Mouse (Mus musculus) kidney, embryonic 16.5 days (tissue): ENCODE results near the gene Slc25a45. TPM values are rescaled to one million over a fixed set of nuclear protein-coding genes. Genes with fewer than 3 reads are reported as not detected.

Experiments used
- ATAC-seq: fragments of 200-750 bp; cut with Nextera tagmentation; 2 replicates; pipeline ENCODE4 v1.8.0; 2017; ENCODE audit warnings: moderate TSS enrichment; ENCODE audit not compliant: low FRiP score, low TSS enrichment
- H3K27ac ChIP-seq: fragments of 300-500 bp; sonication (generic); 2 replicates; pipeline ENCODE4 v1.5.1; 2014; ENCODE audit warnings: low read length
- H3K27me3 ChIP-seq: fragments of 300-500 bp; sonication (generic); 2 replicates; pipeline ENCODE4 v1.6.1; 2014; ENCODE audit warnings: low read length, control low read depth, mixed read lengths; ENCODE audit not compliant: insufficient read depth
- H3K36me3 ChIP-seq: fragments of 300-500 bp; sonication (generic); 2 replicates; pipeline ENCODE4 v1.6.1; 2014; ENCODE audit warnings: low read length, control low read depth, mixed read lengths; ENCODE audit not compliant: insufficient read depth
- H3K4me1 ChIP-seq: fragments of 300-500 bp; sonication (generic); 2 replicates; pipeline ENCODE4 v1.6.1; 2014; ENCODE audit warnings: low read length, control low read depth, mixed read lengths; ENCODE audit not compliant: insufficient read depth
- H3K4me2 ChIP-seq: fragments of 300-500 bp; sonication (generic); replicated peaks from 2 replicates; pipeline ENCODE4 v1.6.1; 2014; ENCODE audit warnings: low read depth, low read length
- H3K4me3 ChIP-seq: fragments of 300-500 bp; sonication (generic); 2 replicates; pipeline ENCODE4 v1.5.1; 2014; ENCODE audit warnings: mild to moderate bottlenecking, low read length
- H3K9ac ChIP-seq: fragments of 300-500 bp; sonication (generic); replicated peaks from 2 replicates; pipeline ENCODE4 v1.6.1; 2014; ENCODE audit warnings: low read length
- H3K9me3 ChIP-seq: fragments of 300-500 bp; sonication (generic); 2 replicates; pipeline ENCODE4 v1.6.1; 2016; ENCODE audit warnings: low read length, control low read depth
- WGBS: fragments of 180-500 bp; shearing (Covaris S2); extraction: QIAGEN DNeasy Blood & Tissue Kit; methylation state at CpG from one replicate; pipeline ENCODE4 v1.1.7; 2014; 5-methylcytosine and 5-hydroxymethylcytosine counted together
- polyA plus RNA-seq: library from polyadenylated mRNA; unstranded; fragments of >200 nt; fragmentation: Nextera tagmentation; extraction: Ambion mirVana; gene quantifications from 2 replicates; pipeline ENCODE4 v1.2.1, GENCODE M21; 2015

Slc25a45 gene
- polyA plus RNA-seq, 1 experiment from 2014 or later, result 15.7 TPM

- ATAC-seq, result peak; percentile 49; the same call in 1 of the 2 replicates
These were observed 43.2 kb upstream of the Slc25a45 start for GRCm38 (mm10) chr19:5834260-5834925.

GRCm38 (mm10) chr19:5835054-5835921 is 42.3 kb upstream of the Slc25a45 start:
- Histone ChIP-seq H3K36me3 (no peaks in the 10 kb centered on the region), H3K4me1 (peaks cover 4% of the 10 kb centered on the region), H3K4me3 (no peak overlapping the region), H3K9ac (no peak overlapping the region), H3K27me3 (no peaks in the 10 kb centered on the region), H3K9me3 (no peaks in the 10 kb centered on the region), H3K4me2 (no peak overlapping the region), H3K27ac (no peak overlapping the region)
- no peak for ATAC-seq
- 87% methylated on average over 10 of the region's 10 CpGs for WGBS

More at GRCm38 (mm10) chr19:5834260-5834925, 43.2 kb upstream of the Slc25a45 start:
- Histone ChIP-seq H3K27ac (peak overlapping the region; percentile 31; the same call in 1 of the 2 replicates), H3K4me1 (peaks cover 4% of the 10 kb centered on the region), H3K9me3 (no peaks in the 10 kb centered on the region), H3K27me3 (no peaks in the 10 kb centered on the region), H3K9ac (no peak overlapping the region), H3K4me2 (no peak overlapping the region), H3K36me3 (no peaks in the 10 kb centered on the region), H3K4me3 (no peak overlapping the region)
- WGBS, result 54% methylated on average over 12 of the region's 12 CpGs

- H3K36me3 ChIP-seq, result no peaks in the 10 kb centered on the region
- H3K4me2 ChIP-seq, result no peak overlapping the region
- no peaks in the 10 kb centered on the region for H3K9me3 ChIP-seq
- 84% methylated on average over 8 of the region's 8 CpGs for WGBS
- no peak overlapping the region for H3K27ac ChIP-seq
- no peaks in the 10 kb centered on the region for H3K27me3 ChIP-seq
- no peak overlapping the region for H3K9ac ChIP-seq
- ATAC-seq, result no peak
- H3K4me1 ChIP-seq, result peaks cover 7% of the 10 kb centered on the region
- no peak overlapping the region for H3K4me3 ChIP-seq
These were observed 41.6 kb upstream of the Slc25a45 start for GRCm38 (mm10) chr19:5835922-5836430.

GRCm38 (mm10) chr19:5836941-5837572 is 40.6 kb upstream of the Slc25a45 start:
- Histone ChIP-seq H3K4me3 (no peak overlapping the region), H3K4me2 (no peak overlapping the region), H3K9me3 (no peaks in the 10 kb centered on the region), H3K27ac (no peak overlapping the region), H3K9ac (no peak overlapping the region), H3K4me1 (peaks cover 17% of the 10 kb centered on the region), H3K36me3 (no peaks in the 10 kb centered on the region), H3K27me3 (no peaks in the 10 kb centered on the region)
- ATAC-seq, result no peak
- 52% methylated on average over 10 of the region's 10 CpGs for WGBS

- no peaks in the 10 kb centered on the region for H3K9me3 ChIP-seq
- no peak overlapping the region for H3K9ac ChIP-seq
- no peaks in the 10 kb centered on the region for H3K36me3 ChIP-seq
- no peak overlapping the region for H3K4me3 ChIP-seq
- H3K27ac ChIP-seq, result no peak overlapping the region
- WGBS, result 74% methylated on average over 8 of the region's 8 CpGs
- peaks cover 23% of the 10 kb centered on the region for H3K4me1 ChIP-seq
- no peak overlapping the region for H3K4me2 ChIP-seq
- no peaks in the 10 kb centered on the region for H3K27me3 ChIP-seq
- ATAC-seq, result no peak
These were observed 40.0 kb upstream of the Slc25a45 start for GRCm38 (mm10) chr19:5837606-5838005.

GRCm38 (mm10) chr19:5838136-5838891 is 39.3 kb upstream of the Slc25a45 start:
- 73% methylated on average over 12 of the region's 12 CpGs for WGBS

GRCm38 (mm10) chr19:5838892-5839165 is 38.8 kb upstream of the Slc25a45 start:
- no peaks in the 10 kb centered on the region for H3K9me3 ChIP-seq
- H3K9ac ChIP-seq, result no peak overlapping the region
- ATAC-seq, result no peak
- H3K4me1 ChIP-seq, result peaks cover 32% of the 10 kb centered on the region
- H3K4me2 ChIP-seq, result no peak overlapping the region
- H3K27ac ChIP-seq, result no peak overlapping the region
- no peaks in the 10 kb centered on the region for H3K27me3 ChIP-seq
- H3K36me3 ChIP-seq, result no peaks in the 10 kb centered on the region
- no peak overlapping the region for H3K4me3 ChIP-seq
- 94% methylated on average over 4 of the region's 4 CpGs for WGBS

More at GRCm38 (mm10) chr19:5838136-5838891, 39.3 kb upstream of the Slc25a45 start:
- H3K9ac ChIP-seq, result no peak overlapping the region
- H3K36me3 ChIP-seq, result no peaks in the 10 kb centered on the region
- no peak overlapping the region for H3K27ac ChIP-seq
- H3K9me3 ChIP-seq, result no peaks in the 10 kb centered on the region
- peaks cover 30% of the 10 kb centered on the region for H3K4me1 ChIP-seq
- no peak overlapping the region for H3K4me2 ChIP-seq
- ATAC-seq, result no peak
- no peaks in the 10 kb centered on the region for H3K27me3 ChIP-seq
- no peak overlapping the region for H3K4me3 ChIP-seq

GRCm38 (mm10) chr19:5839317-5840085 is 38.1 kb upstream of the Slc25a45 start:
- H3K4me2 ChIP-seq, result no peak overlapping the region
- H3K4me3 ChIP-seq, result no peak overlapping the region
- 0 out of 2 replicates have a peak overlapping the region, but pooled peaks have one; percentile 35 for H3K27ac ChIP-seq
- no peak overlapping the region for H3K9ac ChIP-seq
- no peaks in the 10 kb centered on the region for H3K36me3 ChIP-seq
- H3K9me3 ChIP-seq, result no peaks in the 10 kb centered on the region
- peaks cover 37% of the 10 kb centered on the region for H3K4me1 ChIP-seq
- 74% methylated on average over 14 of the region's 14 CpGs for WGBS
- no peak for ATAC-seq
- no peaks in the 10 kb centered on the region for H3K27me3 ChIP-seq
